24 mouse cellular contexts compared by ENCODE assay signal in the genomic region with DNA sequence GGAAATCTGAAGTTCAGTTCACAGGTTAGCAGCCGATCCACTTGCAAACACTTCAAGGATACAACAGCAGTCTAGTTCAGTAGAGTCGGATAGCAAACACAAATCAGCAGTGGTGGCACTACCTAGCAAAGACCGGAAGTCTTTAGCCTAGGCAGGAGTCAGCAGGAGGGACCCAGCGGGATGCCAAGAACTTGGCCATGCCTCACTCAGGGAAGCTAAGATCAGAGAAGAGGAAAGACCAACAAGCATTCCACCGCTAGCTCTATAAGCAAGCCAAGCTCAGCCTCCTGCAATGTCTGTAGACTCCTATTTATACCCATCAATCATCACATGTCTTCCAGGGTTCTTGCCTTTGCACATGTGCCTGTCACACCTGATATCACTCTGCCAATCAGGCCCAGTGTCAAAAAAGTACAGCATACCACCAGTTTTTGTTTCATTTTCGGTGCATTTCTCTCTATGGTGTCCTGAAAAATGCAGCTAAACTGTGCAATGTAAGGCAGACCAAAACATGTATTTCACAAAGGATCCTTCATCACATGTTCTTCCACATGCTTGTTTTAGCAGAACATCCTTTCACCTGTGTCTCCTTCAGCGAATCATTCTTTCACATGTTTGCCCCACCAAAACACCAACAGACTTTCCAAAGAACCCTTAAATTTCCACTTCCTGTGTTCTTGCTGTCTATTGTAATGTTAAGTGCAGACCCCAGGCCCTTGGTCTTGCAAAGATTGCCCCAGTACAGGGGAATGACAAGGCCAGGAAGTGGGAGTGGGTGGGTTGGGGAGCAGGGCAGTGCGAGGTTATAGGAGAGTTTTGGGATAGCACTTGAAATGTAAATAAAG.
DNase-seq lines count a peak whose midpoint lies in the region; ATAC-seq and TF ChIP-seq lines count a peak whose summit lies in the region.
"Had no signal": no experiment of that assay in that cellular context is flagged by ENCODE, and none has a peak within 500 bp of the region (broad histone marks: within the 10 kb centered on the region; RNA-seq: fewer than 3 reads in every experiment).

No protein-coding gene starts in this region.

- no peaks in the 10 kb centered on the region for H3K27me3 ChIP-seq in CH12.LX (replicated peaks)
- H3K27me3 ChIP-seq in midbrain, embryonic 10.5 days (ENCODE audit: low read depth, poor library complexity, severe bottlenecking), result no peaks in the 10 kb centered on the region
- H3K27me3 ChIP-seq: forebrain, embryonic 15.5 days; hindbrain, embryonic 12.5 days; limb, embryonic 12.5 days; megakaryocyte, embryonic 14.5 days had no signal

- DNase-seq in B cell, adult 2 months, result peak; percentile 9 to 15
- no peak for DNase-seq in CH12.LX (ENCODE audit: extremely low read depth)
- peak; percentile 1 for DNase-seq in T-cell, adult 2 months (ENCODE audit: low spot score)
- no peak for DNase-seq in midbrain, embryonic 10.5 days (ENCODE audit: low spot score)
- DNase-seq in lung, postnatal 36 days, result no peak
- DNase-seq: adrenal gland, adult 2 months; cerebellum, adult 11 months; cerebellum, adult 9-11 months; gastrocnemius, postnatal 25 days; heart, adult 18-20 months; kidney, adult 18-20 months; kidney, postnatal 10 days; lung, adult 18-20 months; lung, postnatal 10 days; right cerebral cortex, postnatal 25 days; thymus, postnatal 14 days had no signal

- H3K9me3 ChIP-seq in CH12.LX (replicated peaks; ENCODE audit: low read length), result no peaks in the 10 kb centered on the region
- no peaks in the 10 kb centered on the region for H3K9me3 ChIP-seq in midbrain, embryonic 10.5 days (replicated peaks)
- H3K9me3 ChIP-seq: embryonic facial prominence, embryonic 10.5 days; forebrain, embryonic 15.5 days; hindbrain, embryonic 12.5 days; limb, embryonic 12.5 days; megakaryocyte, embryonic 14.5 days had no signal

- peaks cover 5 to 7% of the 10 kb centered on the region in 2 experiments; a peak in 2 of 4 replicates for H3K4me1 ChIP-seq in CH12.LX (ENCODE audit: control insufficient read depth in 1 of 2, insufficient read depth in 2 of 2)
- no peaks in the 10 kb centered on the region for H3K4me1 ChIP-seq in midbrain, embryonic 10.5 days
- H3K4me1 ChIP-seq: embryonic facial prominence, embryonic 10.5 days; forebrain, embryonic 15.5 days; hindbrain, embryonic 12.5 days; limb, embryonic 12.5 days; megakaryocyte, embryonic 14.5 days had no signal

- no peak for TF ChIP-seq POLR2A in CH12.LX (IDR thresholded peaks at IDR 0.05; ENCODE audit: low read depth, low read length)

- in situ Hi-C loops in CH12.LX (cut with MboI; ENCODE audit: low pct_ligation_motif_present, low pct_unique_long_range_greater_than_20kb, low sequenced_read_pairs), result loop anchor here (25.0 kb wide), 2 partner anchors 367 to 642 kb away; no protein-coding TSS in a partner anchor

- peak overlapping the region; percentile 28; the same call in 1 of the 2 replicates for H3K9ac ChIP-seq in CH12.LX (ENCODE audit: insufficient read depth, low read depth)
- H3K9ac ChIP-seq: forebrain, embryonic 15.5 days; hindbrain, embryonic 12.5 days; limb, embryonic 12.5 days had no signal

- no peak overlapping the region for H3K27ac ChIP-seq in CH12.LX (ENCODE audit: insufficient read depth, low read depth)
- H3K27ac ChIP-seq in midbrain, embryonic 10.5 days (replicated peaks), result no peak overlapping the region
- H3K27ac ChIP-seq: embryonic facial prominence, embryonic 10.5 days; forebrain, embryonic 15.5 days; hindbrain, embryonic 12.5 days; limb, embryonic 12.5 days had no signal

- ATAC-seq in megakaryocyte progenitor cell, adult 5-6 weeks (replicated peaks; ENCODE audit: poor library complexity), result peak; percentile 48; the same call in 1 of the 2 replicates
- ATAC-seq in megakaryocyte-erythroid progenitor cell, adult 5-6 weeks (replicated peaks; ENCODE audit: low FRiP score, low TSS enrichment, poor library complexity, severe bottlenecking), result no peak
- ATAC-seq: forebrain, embryonic 15.5 days had no signal

- no peaks in the 10 kb centered on the region for H3K79me2 ChIP-seq in CH12.LX (replicated peaks; ENCODE audit: control insufficient read depth, extremely low read depth, insufficient read depth, poor library complexity, severe bottlenecking)

- no peak for TF ChIP-seq CTCF in CH12.LX (conservative IDR thresholded peaks at IDR 0.05 in 1 of 2, IDR thresholded peaks at IDR 0.05 in 1 of 2; ENCODE audit: low read depth in 2 of 2, low read length in 2 of 2)

- no peaks in the 10 kb centered on the region for H3K36me3 ChIP-seq in CH12.LX (replicated peaks in 1 of 2; ENCODE audit: control insufficient read depth in 1 of 2, insufficient read depth in 1 of 2, low read length in 1 of 2)
- H3K36me3 ChIP-seq in midbrain, embryonic 10.5 days, result no peaks in the 10 kb centered on the region
- H3K36me3 ChIP-seq: embryonic facial prominence, embryonic 10.5 days; forebrain, embryonic 15.5 days; hindbrain, embryonic 12.5 days; limb, embryonic 12.5 days had no signal

- no peak for TF ChIP-seq EP300 in CH12.LX (IDR thresholded peaks at IDR 0.05; ENCODE audit: low read length)

- no peak overlapping the region for H3K4me3 ChIP-seq in CH12.LX (replicated peaks in 1 of 3; ENCODE audit: low read depth in 2 of 3, low read length in 2 of 3, poor library complexity in 1 of 3)
- no peak overlapping the region for H3K4me3 ChIP-seq in midbrain, embryonic 10.5 days
- H3K4me3 ChIP-seq: embryonic facial prominence, embryonic 10.5 days; forebrain, embryonic 15.5 days; hindbrain, embryonic 12.5 days; limb, embryonic 12.5 days; megakaryocyte, embryonic 14.5 days had no signal

- TF ChIP-seq RAD21 in CH12.LX (IDR thresholded peaks at IDR 0.05; ENCODE audit: low read depth, low read length), result no peak

- WGBS in midbrain, embryonic 10.5 days, result 84% methylated on average over 8 of the region's 8 CpGs

- peak overlapping the region; percentile 57 for H3K4me2 ChIP-seq in CH12.LX (ENCODE audit: insufficient read depth, low read depth, poor library complexity, severe bottlenecking)
- H3K4me2 ChIP-seq: forebrain, embryonic 15.5 days; hindbrain, embryonic 12.5 days; limb, embryonic 12.5 days; liver, embryonic 11.5 days had no signal

- dilution Hi-C loops in CH12.LX (cut with MboI; ENCODE audit: extremely low pct_ligation_motif_present, extremely low pct_unique_long_range_greater_than_20kb, low sequenced_read_pairs), result no loop called here

TF ChIP-seq in CH12.LX, 34 proteins besides CTCF, POLR2A, EP300 and RAD21:
- TF ChIP-seq BHLHE40 (IDR thresholded peaks at IDR 0.05; ENCODE audit: low read depth, low read length) (peak; percentile 71), ZKSCAN1 (IDR thresholded peaks at IDR 0.05; ENCODE audit: borderline replicate concordance, low read depth, low read length) (no peak), CHD1 (IDR thresholded peaks at IDR 0.05; ENCODE audit: low read depth, low read length) (no peak), IRF4 (IDR thresholded peaks at IDR 0.05; ENCODE audit: low read depth, low read length) (0 out of 2 replicates have a peak, but pooled peaks have one; percentile 9), JUN (IDR thresholded peaks at IDR 0.05; ENCODE audit: insufficient read depth, low read depth, low read length) (no peak), ETS1 (conservative IDR thresholded peaks at IDR 0.05; ENCODE audit: low read depth, low read length) (0 out of 2 replicates have a peak, but pooled peaks have one; percentile 7), USF1 (IDR thresholded peaks at IDR 0.05; ENCODE audit: low read depth, low read length) (0 out of 2 replicates have a peak, but pooled peaks have one; percentile 24), MAX (IDR thresholded peaks at IDR 0.05; ENCODE audit: low read length) (peak; percentile 73; the same call in 1 of the 2 replicates), ELF1 (IDR thresholded peaks at IDR 0.05; ENCODE audit: low read depth, low read length) (0 out of 2 replicates have a peak, but pooled peaks have one; percentile 1), MYC (IDR thresholded peaks at IDR 0.05; ENCODE audit: low read depth, low read length) (0 out of 2 replicates have a peak, but pooled peaks have one; percentile 27)

Comparison
In these comparisons a context has a peak if more than half of its experiments do, and no peak if none do; other contexts are left out.
1. DNase-seq: peak in B cell, adult 2 months (2 of 2) and T-cell, adult 2 months (single experiment); none in CH12.LX (single experiment), midbrain, embryonic 10.5 days (single experiment) and lung, postnatal 36 days (single experiment).